Mouse (Mus musculus): Measurements from ENCODE around the gene Ly6g6c.
"Not testable (repeated sequence)": the region's sequence is repeated elsewhere in the genome, so short reads cannot be mapped to it uniquely, and the experiment has no call there.

Gene Ly6g6c

DNA sequence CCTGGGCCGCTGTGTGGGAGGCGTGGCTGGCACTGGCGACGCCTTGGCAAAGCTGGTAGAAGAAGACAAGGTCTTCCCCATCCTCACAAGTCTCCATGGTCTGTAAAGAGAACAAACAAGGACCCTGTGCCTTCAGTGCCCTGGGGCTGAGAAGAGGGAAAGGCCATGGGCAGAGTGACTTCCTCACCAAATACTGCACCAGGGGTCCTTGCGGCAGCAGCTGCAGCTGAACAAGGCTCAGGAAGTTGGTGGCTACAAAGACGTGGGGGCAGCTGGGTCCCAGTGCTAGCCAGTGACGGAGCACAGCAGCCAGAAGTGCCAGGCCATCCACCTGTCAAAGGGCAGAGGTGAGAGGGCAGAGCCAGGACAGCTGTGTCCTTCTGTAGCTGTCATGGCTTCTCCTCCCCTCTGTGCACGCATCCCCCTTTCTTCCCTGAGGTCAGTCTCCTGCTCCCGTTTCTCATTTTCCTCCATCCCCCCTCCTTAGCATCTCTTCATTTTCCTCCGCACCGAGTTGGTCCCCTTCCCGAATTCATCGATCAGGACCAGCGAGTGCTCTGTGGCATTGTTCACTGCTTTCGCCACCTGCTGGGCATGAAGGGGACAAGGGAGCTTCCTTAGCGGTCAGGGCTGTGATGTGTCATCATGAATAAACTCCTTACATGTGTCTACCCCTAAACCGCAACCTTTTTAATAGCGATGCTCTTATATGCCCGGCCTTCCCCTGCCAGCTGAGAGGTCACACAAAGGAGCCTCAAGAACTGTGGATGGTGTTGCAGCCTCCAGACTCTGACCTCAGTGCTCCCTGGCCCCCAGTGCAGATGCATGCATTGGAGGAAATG lies 35.3 kb upstream of the Ly6g6c start:
- in situ Hi-C loops (cut with MboI, MseI), result no loop called here

DNA sequence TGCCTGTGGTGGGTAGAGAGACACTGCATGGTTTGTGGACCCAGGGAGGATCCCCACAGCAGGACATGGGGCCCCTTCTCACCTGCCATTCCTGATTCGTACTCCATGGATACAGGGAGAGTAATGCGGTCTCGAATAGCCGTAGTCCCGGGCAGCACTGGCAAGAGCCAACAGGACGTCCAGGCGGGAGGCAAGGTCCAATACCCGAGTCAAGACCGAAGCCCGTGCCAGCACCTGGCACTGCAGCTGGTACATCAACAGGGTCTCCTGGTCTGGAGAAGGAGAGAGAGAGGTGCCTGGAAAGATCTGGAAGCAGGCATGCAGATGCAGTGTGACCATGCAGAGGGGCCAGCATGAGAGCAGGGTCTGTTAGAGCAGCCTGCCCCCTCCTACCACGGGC lies 33.9 kb upstream of the Ly6g6c start:
- in situ Hi-C loops (cut with MboI, MseI), result no loop called here

DNA sequence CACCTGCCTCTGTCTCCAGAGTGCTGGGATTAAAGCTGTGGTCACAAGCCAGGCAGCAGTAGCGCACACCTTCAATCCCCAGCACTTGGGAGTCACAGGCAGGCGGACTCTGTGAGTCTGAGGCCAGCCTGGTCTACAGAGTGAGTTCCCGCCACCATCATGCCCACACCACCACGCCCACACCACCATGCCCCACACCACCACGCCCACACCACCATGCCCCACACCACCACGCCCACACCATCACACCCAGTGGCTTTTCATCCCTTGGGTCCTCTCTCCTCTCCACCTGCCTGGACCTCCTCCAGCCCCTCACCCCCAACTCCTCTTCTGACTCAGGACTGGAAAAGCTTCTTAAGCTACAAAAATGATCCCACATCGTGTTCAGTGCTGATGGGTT lies 33.3 kb upstream of the Ly6g6c start:
- in situ Hi-C loops (cut with MboI, MseI), result no loop called here

DNA sequence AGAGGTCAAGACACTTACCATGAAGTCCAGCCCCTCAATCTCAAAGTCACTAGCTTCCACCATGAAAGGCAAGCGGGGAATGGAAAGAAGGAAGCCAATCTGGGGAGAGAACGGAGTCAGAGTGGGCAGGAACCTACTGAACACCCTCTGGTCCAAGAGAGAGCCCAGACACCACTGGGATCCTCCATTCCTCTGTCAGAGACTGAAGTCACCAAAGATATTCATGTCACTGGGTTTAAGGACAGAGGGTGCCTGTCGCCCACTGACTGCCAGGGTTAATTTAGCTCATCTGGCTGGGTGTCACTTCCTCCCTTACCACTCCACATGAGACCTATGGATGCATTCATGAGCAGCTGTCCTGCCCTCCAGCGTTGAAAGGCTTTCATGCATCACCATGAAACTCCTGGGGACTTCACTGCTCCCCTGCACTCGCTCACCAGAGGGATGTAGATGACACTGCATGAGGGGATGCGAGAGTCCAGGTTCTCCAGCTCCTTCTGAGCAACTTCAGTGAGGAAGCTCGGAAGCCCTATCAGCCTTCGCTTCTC lies 32.8 kb upstream of the Ly6g6c start:
- in situ Hi-C loops (cut with MboI, MseI), result no loop called here

DNA sequence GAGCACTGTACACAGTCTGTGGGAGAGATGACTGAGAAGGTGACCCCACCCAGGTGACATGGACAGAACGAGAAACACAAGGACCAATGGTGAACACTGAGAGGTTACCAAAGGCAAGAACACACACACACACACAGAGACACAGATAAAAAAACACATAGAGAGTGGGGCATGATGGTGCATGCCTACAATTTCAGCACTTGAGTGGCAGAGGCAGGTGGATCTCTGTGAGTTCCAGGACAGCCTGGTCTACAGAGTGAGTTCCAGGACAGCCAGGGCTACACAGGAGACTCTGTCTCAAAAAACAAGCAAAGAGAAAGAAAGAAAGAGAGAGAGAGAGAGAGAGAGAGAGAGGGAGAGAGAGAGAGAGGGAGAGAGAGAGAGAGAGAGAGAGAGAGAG lies 31.5 kb upstream of the Ly6g6c start:
- in situ Hi-C loops (cut with MboI, MseI), result not testable (repeated sequence)

DNA sequence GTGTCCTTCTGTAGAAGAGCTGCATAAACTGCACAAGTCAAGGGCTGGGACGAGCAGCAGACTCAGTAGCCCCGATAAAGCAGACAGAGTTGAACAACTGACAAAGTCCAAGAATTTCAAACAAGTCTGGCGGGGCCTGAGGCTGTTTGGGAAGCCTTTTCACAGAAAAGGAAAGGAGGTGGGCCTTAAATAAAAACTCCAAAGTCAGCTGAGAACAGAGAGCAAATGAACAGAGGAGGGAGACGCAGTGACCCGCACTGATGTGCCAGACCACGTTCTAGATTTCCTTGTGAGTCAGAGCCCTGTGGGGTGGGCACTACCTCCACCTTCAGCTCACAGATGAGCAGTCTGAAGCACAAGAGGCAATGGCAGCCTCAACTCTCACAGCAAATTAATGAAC lies 30.3 kb upstream of the Ly6g6c start:
- in situ Hi-C loops (cut with MboI, MseI), result no loop called here

DNA sequence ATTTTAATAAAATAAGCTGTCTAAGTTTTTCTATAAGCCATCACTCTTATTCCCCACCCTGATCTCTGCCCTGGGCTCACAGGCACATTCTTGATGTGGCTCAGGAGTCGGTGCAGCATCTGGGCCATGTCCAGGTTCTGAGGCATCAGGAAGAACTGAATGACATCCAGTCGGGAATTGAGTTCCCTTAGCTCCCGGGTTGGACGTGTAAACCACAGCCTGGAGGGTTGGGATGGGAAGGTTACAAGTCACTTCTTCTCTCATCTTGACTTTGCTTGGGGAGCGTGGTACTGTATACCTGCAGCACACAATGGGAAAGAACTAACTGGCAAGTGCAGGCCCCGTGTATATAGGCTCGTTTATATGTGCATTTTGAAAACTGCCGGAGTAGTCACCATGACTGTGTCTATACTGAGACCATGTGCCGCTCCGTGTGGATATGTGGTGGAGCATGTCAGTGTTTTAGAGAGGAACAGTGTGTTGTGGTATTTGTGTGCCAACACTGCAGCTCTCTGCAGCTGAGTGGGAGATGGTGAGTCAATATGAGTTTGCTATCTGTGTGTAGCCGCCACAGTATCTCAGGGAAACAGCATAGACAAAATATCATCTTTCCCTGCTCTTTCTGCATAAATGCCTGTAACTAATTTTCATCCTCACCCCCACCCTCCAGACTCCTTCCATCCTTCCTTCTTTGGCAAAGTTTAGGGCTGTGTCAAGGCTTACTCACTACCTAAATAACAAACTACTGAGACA lies 25.9 kb upstream of the Ly6g6c start:
- in situ Hi-C loops (cut with MboI, MseI), result no loop called here

DNA sequence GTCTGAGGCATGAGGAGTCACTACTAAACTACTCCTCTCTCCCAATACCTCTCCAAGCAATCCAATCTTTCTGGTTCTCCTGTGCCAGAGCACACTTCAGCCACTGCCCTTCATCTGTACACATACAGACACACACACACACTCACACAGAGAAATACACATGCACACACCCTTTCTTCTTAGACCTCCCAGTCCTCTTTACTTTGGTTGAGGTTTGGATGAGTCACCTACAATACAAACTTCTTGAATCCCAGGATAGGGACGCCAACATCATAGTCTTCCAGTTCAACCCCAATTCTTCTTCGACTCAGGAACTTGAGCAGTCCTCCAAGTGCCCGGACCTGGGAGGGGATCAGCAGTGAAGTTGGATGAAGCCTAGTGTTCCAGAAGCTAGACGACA lies 21.4 kb upstream of the Ly6g6c start:
- in situ Hi-C loops (cut with MboI, MseI), result no loop called here

DNA sequence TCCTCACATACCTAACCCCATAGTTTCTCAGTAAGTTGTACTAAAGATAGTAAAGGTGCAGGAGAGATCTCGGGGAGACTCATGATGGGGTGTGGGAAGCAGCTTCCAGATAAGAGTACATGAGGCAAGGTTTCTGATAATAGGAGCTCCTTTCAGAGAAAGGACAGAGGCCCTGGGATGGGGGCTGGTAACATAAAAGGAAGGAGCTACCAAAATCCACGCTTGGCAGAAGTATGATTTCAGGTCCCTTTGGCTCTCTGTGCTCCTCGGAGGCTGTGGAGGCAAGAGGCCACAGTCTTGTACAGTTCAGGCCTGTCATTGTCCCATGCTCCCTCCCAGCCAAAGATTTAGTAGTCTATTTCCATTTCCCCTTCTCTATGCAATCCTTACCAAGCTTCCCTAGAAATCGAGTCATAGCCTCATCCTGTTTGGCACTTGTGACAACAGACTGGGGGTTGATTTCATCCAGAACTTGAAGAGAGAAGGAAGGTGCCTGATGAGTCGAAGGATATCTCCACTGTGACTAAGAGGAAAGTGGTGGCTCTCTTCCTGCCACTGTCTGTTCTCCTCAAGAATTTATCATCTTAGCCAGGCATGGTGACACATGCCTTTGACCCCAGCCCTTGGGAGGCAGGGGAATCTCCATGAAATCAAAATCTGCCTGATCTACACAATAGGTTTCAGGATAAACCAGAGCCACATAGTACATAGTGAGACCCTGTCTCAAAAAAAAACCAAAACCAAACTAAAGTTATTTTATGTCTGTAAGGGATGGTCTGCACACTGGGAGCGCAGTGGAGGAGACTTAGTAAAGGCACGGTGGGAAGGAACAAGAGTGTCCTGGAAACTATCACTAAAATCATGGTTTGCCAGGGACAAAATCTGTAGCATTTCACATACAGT lies 20.0 kb upstream of the Ly6g6c start:
- in situ Hi-C loops (cut with MboI, MseI), result no loop called here

DNA sequence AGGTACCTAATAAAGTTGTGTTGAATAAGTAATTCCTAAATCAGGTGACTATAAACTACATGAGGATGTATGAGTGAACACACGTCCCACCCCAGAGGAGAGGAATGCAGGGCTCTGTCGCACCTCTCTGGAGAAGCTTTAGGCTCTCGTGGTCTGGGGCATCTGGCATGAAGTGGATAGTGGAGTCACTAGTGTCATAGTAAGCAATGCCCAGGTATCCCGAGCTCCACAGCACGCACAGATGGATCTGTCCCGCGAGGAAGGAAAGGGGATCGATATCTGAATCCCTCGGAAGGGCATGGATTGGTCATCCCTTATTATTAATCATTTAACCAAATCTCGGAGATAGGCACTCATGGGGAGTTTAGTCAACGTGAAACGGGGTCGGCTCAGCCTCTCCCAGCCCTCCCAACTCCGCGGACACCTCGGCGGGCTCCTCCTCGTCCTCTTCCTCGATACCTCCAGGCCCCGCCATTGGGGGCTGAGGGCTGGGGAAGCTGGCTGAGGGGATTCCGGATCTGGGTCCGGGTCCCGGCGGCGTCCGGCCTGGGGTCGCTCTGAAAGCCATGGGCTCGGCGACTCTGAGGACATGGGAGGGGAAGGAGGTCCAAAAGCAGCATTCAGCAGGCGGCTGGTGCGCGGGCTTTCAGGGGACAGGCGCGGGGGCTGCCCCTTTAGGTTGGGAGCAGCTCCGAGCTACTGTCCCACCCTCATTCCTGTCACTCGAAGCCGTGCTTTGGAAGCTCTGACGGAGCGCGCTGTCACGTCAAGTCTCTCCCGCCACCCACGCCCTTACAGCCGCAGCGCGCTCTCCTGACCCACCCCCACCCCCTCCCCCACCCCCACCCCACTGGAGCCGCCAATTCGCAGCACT lies 19.1 kb upstream of the Ly6g6c start:
- in situ Hi-C loops (cut with MboI, MseI), result no loop called here

DNA sequence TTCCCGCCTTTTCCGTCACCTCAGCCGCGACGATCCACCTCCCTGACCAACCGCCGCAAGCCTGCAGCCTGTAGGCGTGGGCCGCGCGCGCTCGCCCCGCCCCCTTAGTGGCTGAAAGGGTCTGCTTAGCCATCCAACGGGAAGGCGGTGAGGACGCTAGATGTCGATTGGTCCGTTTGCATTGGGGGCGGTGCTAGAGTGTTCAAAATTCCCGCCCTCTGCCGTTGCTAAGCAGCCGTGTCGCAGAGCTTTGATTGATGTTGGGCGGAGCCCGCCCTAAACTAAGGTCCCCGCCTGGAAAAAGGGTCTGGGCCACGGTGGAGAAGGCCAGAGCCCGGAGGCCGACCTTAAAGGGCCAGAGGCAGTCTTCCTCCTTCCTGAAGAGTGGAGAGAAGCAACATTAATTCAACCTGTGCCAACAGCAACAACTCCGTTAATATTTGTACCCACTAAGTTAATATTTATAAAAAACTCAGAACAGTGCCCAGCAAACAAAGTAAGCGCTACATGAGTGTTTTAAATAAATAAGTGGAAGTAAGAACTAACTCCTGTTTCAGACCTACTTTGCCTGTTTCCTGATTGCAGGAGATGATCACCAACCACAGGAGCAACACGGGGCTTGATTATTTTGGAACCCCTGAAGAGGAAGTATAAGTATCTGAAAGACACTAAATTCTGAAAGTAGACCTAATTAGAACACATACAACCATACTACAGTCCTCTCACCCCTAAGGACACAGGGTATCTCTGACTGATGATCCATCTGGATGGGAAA lies 18.3 kb upstream of the Ly6g6c start, which contains the start of gene Msh5:
TSS of gene Msh5 (minus strand) at position 65 of the 775 bp plus-strand sequence.
- in situ Hi-C loops (cut with MboI, MseI), result no loop called here

DNA sequence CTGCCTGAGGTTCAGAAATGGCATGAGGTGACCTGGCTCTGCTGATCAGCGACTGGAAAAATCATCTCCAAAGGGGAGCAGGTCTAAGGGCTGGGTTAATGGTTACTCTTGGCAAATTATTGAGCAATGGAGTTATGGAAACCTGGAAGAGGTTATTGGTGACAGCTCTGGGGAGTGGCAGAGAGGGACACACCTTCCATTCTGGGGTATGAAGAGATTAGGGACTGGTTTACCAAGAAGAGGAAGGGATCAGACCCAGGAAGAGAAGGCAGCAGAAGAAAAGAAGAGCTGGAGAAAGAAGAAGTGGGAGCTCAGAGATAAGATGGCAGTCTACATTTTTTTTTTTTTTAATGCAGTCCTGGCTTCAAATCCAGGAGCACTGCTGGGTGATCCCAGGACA lies 17.5 kb upstream of the Ly6g6c start:
- in situ Hi-C loops (cut with MboI, MseI), result no loop called here

DNA sequence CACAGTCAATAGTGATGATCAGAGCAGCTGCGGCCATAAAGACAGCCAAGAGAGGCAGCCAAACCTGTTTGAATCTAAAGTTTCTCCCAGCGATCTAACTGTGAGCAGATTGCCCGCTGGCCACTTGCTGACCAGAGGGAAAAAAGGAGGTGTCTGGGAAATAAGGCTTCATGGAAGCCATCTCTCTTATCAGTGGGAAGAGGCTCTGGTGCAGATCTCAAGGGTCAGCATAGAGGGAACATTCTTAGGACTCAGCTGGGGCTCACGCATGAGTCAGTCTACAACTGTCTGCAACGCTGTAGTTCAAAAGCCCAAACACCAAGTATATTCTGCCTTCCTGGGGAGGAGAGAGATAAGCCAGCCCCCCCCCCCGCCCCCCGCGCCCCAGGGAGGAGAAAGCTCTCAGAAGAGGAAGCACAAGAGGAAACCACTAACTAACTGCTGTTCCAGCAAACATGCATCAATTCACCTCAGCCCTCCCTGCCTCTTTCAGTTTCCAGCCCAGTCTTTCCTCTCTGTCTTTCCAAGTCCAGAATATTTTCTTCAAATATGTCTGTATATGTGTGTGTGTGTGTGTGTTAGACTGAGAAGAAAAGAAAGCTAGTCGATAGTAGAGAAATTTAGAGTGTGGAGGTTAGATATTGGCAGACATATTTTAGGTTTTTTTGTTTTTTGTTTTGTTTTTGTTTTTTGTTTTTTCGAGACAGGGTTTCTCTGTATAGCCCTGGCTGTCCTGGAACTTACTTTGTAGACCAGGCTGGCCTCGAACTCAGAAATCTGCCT lies 16.8 kb upstream of the Ly6g6c start:
- in situ Hi-C loops (cut with MboI, MseI), result no loop called here

DNA sequence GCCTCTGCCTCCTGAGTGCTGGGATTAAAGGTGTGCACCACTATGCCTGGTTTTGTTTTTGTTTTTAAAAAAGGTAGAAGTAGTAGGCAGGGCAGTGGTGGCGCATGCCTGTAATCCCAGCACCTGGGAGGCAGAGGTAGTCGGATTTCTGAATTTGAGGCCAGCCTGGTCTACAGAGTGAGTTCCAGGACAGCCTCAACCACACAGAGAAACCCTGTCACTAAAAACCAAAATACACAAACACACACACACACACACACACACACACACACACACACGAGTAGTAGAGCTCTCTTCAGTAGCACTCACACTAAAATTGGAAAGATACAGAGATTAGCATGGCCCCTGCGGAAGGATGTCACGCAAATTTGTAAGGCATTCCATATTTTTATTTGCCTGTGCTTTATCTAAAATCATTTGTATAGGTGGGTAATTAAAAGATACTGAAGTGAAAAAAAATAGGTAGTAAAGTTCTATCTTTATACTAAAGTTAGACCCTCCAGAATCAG lies 16.2 kb upstream of the Ly6g6c start:
- in situ Hi-C loops (cut with MboI, MseI), result no loop called here

DNA sequence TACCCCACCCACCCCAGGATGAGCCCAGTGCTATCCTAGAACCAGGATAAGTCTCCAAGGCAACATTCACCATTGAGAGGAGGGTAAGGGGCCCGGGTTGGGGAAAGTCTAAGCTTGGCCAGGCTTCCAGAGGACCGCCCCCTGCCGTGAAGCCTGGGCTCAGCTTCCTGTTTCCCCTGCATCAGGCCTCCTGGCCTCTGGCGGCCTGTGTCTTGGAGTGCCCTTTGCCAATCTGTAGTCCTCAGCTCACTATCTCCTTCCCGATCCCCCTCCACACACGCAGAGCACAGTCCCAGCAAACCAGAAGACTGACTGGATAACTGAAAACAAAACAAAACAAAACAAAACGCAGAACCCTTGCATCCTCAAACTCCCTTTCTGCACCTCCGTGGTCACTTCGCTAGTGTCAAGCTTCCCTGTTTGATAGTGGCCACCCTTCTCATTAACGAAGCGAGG lies 15.6 kb upstream of the Ly6g6c start, which contains the start of gene Clic1:
TSS of gene Clic1 (plus strand) at position 406 of the 456 bp plus-strand sequence.
- in situ Hi-C loops (cut with MboI, MseI), result loop anchor here in 1 of 2 experiments (10.0 kb wide), 1 partner anchor 805 kb away; no protein-coding TSS in a partner anchor

DNA sequence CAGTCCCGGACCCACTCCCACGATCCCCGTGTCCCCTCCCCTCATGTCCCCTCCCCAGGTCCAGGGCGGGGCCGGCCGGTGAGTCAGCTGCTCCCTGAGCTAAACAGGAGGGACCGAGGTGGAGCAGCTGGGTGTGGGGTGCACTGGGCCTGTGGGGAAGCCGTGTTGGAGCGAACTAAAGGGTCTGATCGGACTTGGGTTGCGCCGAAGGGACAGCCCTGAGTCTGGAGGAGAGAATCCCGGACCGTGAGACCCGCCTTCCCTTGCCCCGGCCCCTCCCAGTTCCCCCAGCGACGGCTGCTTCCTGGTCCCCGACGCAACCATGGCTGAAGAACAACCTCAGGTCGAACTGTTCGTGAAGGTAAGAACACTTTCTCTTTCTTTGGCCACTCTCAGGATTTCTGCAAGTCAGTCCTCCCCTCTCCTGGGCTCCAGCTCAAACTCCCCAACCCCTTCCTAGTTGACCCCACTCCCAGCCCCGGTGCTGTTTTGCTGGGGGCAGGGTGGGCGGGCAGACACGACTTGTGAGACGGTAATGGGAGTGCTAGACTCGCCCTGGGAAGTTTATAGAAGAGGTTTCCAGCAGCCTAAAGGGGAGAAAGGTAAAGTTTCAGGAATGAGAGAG lies 14.9 kb upstream of the Ly6g6c start:
- in situ Hi-C loops (cut with MboI, MseI), result loop anchor here in 1 of 2 experiments (10.0 kb wide), 1 partner anchor 805 kb away; no protein-coding TSS in a partner anchor

DNA sequence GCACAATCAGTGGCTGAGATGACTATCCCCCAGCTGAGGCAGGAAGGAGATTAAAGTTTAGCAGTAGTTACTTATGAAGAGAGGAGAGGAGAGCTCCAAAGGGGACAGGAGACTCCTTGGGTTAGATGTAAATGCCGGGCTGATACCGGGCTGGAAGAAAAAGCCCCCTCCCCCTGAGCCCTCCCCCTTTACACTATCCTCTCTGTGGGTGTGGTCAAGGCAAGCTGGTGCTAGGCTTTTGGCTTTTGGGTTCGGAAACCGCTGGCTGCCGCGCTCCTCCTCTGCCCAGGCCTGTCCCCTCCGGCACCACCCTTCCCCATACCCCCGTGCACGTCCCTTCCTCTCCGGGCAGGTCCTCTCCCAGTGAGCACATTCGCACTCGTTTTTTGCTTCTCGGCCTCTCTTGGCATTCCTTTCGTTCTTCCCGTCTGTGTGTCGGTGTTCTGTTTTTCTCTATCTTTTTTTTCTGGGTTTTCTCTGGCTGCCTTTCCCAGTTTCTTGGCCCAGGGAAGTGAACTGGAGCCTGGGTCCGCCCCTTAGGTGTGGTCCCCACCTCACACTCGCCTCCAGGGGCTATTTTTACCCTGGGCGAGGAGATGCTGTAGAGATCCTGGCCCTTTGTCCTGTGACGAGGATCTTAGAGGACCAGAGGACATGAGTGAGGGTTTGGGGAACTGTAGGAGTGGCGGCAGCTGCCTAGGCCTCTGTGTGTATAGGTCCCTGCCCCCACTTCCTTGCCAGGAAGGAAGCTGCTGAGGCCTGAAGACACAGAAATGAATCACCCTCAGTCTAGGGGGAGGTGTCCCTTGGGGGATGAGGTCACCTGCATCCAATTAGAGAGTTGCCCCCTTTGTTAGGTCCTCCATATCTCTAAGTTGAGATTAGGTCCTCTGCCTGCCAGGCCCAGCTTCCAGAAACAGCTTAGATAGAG lies 13.8 kb upstream of the Ly6g6c start:
- in situ Hi-C loops (cut with MboI, MseI), result loop anchor here in 1 of 2 experiments (10.0 kb wide), 1 partner anchor 803 kb away; no protein-coding TSS in a partner anchor
